Mouse (Mus musculus) small intestine, adult 2 months (tissue): ENCODE results near the gene Lingo2.

Experiments used
- CTCF ChIP-seq: fragments of 200-500 bp; IDR thresholded peaks from 2 replicates; pipeline ENCODE4 v1.5.1; 2012; ENCODE audit warnings: low read depth, mild to moderate bottlenecking, control low read depth, inconsistent platforms, low read length, moderate library complexity, mixed read lengths; ENCODE audit not compliant: insufficient replicate concordance, insufficient read length; ENCODE audit errors: extremely low read depth
- POLR2A ChIP-seq: fragments of 200-500 bp; IDR thresholded peaks from 2 replicates; pipeline ENCODE4 v1.6.1; 2012; ENCODE audit warnings: low read depth, mild to moderate bottlenecking, control low read depth, inconsistent platforms, low read length, moderate library complexity

GRCm38 (mm10) chr4:36426192-36426591 is 525.4 kb downstream of the Lingo2 start:
- TF ChIP-seq CTCF = no peak
- TF ChIP-seq POLR2A = no peak
